Mouse (Mus musculus) intestine, embryonic 16.5 days (tissue): ENCODE measurements around the gene Sprr2e. TPM values are rescaled to one million over a fixed set of nuclear protein-coding genes. Genes with fewer than 3 reads are reported as not detected.

Source experiments
- ATAC-seq: fragments of 200-750 bp; cut with Nextera tagmentation; 2 replicates; pipeline ENCODE4 v1.8.0; 2017; ENCODE audit warnings: moderate TSS enrichment, moderate library complexity
- H3K27ac ChIP-seq: fragments of 300-500 bp; sonication (generic); 2 replicates; pipeline ENCODE4 v1.5.1; 2014; ENCODE audit warnings: mild to moderate bottlenecking, low read length
- H3K27me3 ChIP-seq: fragments of 300-500 bp; sonication (generic); replicated peaks from 2 replicates; pipeline ENCODE4 v1.6.1; 2014; ENCODE audit warnings: low read length, control low read depth, mixed read lengths; ENCODE audit not compliant: control insufficient read depth, insufficient read depth
- H3K36me3 ChIP-seq: fragments of 300-500 bp; sonication (generic); 2 replicates; pipeline ENCODE4 v1.6.1; 2014; ENCODE audit warnings: low read length, control low read depth; ENCODE audit not compliant: control insufficient read depth, insufficient read depth
- H3K4me1 ChIP-seq: fragments of 300-500 bp; sonication (generic); 2 replicates; pipeline ENCODE4 v1.6.1; 2014; ENCODE audit warnings: low read length, control low read depth, mixed read lengths; ENCODE audit not compliant: control insufficient read depth, insufficient read depth
- H3K4me2 ChIP-seq: fragments of 300-500 bp; sonication (generic); 2 replicates; pipeline ENCODE4 v1.6.1; 2014; ENCODE audit warnings: low read depth, low read length, control low read depth
- H3K4me3 ChIP-seq: fragments of 300-500 bp; sonication (generic); 2 replicates; pipeline ENCODE4 v1.5.1; 2014; ENCODE audit warnings: mild to moderate bottlenecking, low read length
- H3K9ac ChIP-seq: fragments of 300-500 bp; sonication (generic); 2 replicates; pipeline ENCODE4 v1.6.1; 2014; ENCODE audit warnings: low read depth, low read length
- H3K9me3 ChIP-seq: fragments of 300-500 bp; sonication (generic); 2 replicates; pipeline ENCODE4 v1.6.1; 2016; ENCODE audit warnings: low read length, control low read depth; ENCODE audit not compliant: control insufficient read depth
- WGBS: fragments of 180-500 bp; shearing (Covaris S2); extraction: QIAGEN DNeasy Blood & Tissue Kit; methylation state at CpG from one replicate; pipeline ENCODE4 v1.1.7; 2014; 5-methylcytosine and 5-hydroxymethylcytosine counted together
- polyA plus RNA-seq: library from polyadenylated mRNA; unstranded; fragments of >200 nt; fragmentation: Nextera tagmentation; extraction: Ambion mirVana; gene quantifications from 2 replicates; pipeline ENCODE4 v1.2.1, GENCODE M21; 2015

Sprr2e gene
- polyA plus RNA-seq = not detected in 2 replicates

GRCm38 (mm10) chr3:92351843-92352242 lies at the start of gene Sprr2e:
Gene Sprr2e (plus strand): TSS chr3:92352143.
- Histone ChIP-seq H3K36me3 (no peaks in the 10 kb centered on the region), H3K4me2 (no peak within 1 kb of the TSS), H3K9ac (no peak within 1 kb of the TSS), H3K27me3 (no peaks in the 10 kb centered on the region), H3K4me1 (no peaks in the 10 kb centered on the region), H3K4me3 (no peak within 1 kb of the TSS), H3K27ac (no peak within 1 kb of the TSS), H3K9me3 (no peaks in the 10 kb centered on the region)
- WGBS = 82% methylated on average over 2 of the region's 2 CpGs
- ATAC-seq = no peak

- Histone ChIP-seq H3K4me3 (no peak overlapping the region), H3K27me3 (no peaks in the 10 kb centered on the region), H3K9ac (no peak overlapping the region), H3K27ac (no peak overlapping the region), H3K36me3 (no peaks in the 10 kb centered on the region), H3K4me1 (no peaks in the 10 kb centered on the region), H3K9me3 (no peaks in the 10 kb centered on the region), H3K4me2 (no peak overlapping the region)
- no peak for ATAC-seq
- WGBS = 60% methylated on average over 1 of the region's 1 CpGs
Observed at GRCm38 (mm10) chr3:92307406-92307805, 44.5 kb upstream of the Sprr2e start.

- 82% methylated on average over 2 of the region's 2 CpGs for WGBS
- Histone ChIP-seq H3K4me3 (no peak within 1 kb of the TSS), H3K27ac (no peak within 1 kb of the TSS), H3K4me2 (no peak within 1 kb of the TSS), H3K36me3 (no peaks in the 10 kb centered on the region), H3K9me3 (no peaks in the 10 kb centered on the region), H3K4me1 (no peaks in the 10 kb centered on the region), H3K9ac (no peak within 1 kb of the TSS), H3K27me3 (no peaks in the 10 kb centered on the region)
- ATAC-seq = no peak
Observed at GRCm38 (mm10) chr3:92316320-92316719, 35.6 kb upstream of the Sprr2e start, which contains the start of gene Sprr2b. Gene Sprr2b (plus strand): TSS chr3:92316620.

DNA sequence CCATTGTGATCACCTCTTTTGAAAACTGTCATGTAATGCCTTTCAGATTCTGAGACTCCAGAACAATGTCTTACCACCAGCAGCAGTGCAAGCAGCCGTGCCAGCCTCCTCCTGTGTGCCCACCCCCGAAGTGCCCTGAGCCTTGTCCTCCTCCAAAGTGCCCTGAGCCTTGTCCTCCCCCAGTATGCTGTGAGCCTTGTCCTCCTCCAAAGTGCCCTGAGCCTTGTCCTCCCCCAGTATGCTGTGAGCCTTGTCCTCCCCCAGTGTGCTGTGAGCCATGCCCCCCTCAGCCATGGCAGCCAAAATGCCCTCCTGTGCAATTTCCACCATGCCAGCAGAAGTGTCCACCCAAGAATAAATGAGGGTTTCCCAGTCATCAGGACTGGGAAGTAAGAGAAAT lies 34.6 kb upstream of the Sprr2e start:
- WGBS = 86% methylated on average over 2 of the region's 2 CpGs
- Histone ChIP-seq H3K27ac (no peak overlapping the region), H3K4me1 (no peaks in the 10 kb centered on the region), H3K36me3 (no peaks in the 10 kb centered on the region), H3K4me2 (no peak overlapping the region), H3K9me3 (no peaks in the 10 kb centered on the region), H3K27me3 (no peaks in the 10 kb centered on the region), H3K4me3 (no peak overlapping the region), H3K9ac (no peak overlapping the region)
- no peak for ATAC-seq

DNA sequence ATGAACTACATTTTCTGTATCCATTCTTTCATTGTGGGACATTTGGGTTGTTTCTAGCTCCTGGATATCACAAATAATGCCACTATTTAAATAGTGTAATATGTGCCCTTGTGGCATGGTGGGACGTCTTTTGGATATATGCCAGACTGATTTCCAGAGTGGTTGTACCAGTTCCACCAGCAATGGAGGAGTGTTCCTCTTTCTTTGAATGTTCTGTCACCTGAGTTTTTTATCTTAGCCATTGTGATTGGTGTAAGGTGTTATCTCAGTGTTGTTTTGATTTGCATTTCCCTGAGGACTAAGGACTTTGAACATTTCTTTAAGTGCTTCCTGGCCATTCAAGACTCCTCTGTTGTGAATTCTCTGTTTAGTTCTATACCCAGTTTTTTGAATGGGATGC lies 15.7 kb upstream of the Sprr2e start:
- Histone ChIP-seq H3K9me3 (no peaks in the 10 kb centered on the region), H3K4me2 (no peak overlapping the region), H3K27ac (no peak overlapping the region), H3K36me3 (no peaks in the 10 kb centered on the region), H3K4me1 (no peaks in the 10 kb centered on the region), H3K4me3 (no peak overlapping the region), H3K9ac (no peak overlapping the region), H3K27me3 (no peaks in the 10 kb centered on the region)
- WGBS = 62% methylated on average over 1 of the region's 1 CpGs
- peak; percentile 90 for ATAC-seq

- no peak within 1 kb of the TSS for H3K27ac ChIP-seq
- H3K4me3 ChIP-seq = no peak within 1 kb of the TSS
- H3K4me2 ChIP-seq = no peak within 1 kb of the TSS
- WGBS = 91% methylated on average over 5 of the region's 5 CpGs
- no peaks in the 10 kb centered on the region for H3K36me3 ChIP-seq
- H3K27me3 ChIP-seq = no peaks in the 10 kb centered on the region
- no peaks in the 10 kb centered on the region for H3K4me1 ChIP-seq
- no peak within 1 kb of the TSS for H3K9ac ChIP-seq
- ATAC-seq = no peak
- no peaks in the 10 kb centered on the region for H3K9me3 ChIP-seq
Observed at GRCm38 (mm10) chr3:92338840-92339239, 13.1 kb upstream of the Sprr2e start, which contains the start of gene Sprr2d. Gene Sprr2d (plus strand): TSS chr3:92339140.

- Histone ChIP-seq H3K36me3 (no peaks in the 10 kb centered on the region), H3K27me3 (no peaks in the 10 kb centered on the region), H3K27ac (no peak overlapping the region), H3K4me3 (no peak overlapping the region), H3K4me2 (no peak overlapping the region), H3K4me1 (no peaks in the 10 kb centered on the region), H3K9me3 (no peaks in the 10 kb centered on the region), H3K9ac (no peak overlapping the region)
- ATAC-seq = no peak
Observed at GRCm38 (mm10) chr3:92361619-92362018, 9.7 kb downstream of the Sprr2e start.

DNA sequence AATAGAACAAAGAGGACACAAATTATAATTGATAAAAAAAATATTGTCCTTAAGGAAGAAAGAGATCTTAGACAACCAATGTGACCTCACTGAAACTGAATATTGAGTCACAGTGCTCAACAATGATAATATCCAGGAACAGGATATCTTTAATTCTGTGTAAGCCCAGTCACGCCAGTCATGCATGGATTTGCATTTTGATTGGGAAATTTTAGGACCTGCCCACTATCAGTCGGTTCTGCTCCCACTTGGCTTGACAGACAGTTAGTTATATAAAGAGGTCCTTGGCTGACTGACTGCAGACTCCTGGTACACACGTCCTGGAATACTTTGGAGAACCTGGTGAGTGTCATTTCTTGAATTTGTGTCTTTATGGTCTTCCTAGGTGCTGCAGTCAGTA lies 12.9 kb downstream of the Sprr2e start, which contains the start of gene Sprr2f:
Sprr2f (plus strand) TSS at position 301 of the 400 bp plus-strand sequence.
- ATAC-seq = no peak
- no peaks in the 10 kb centered on the region for H3K36me3 ChIP-seq
- H3K9me3 ChIP-seq = no peaks in the 10 kb centered on the region
- WGBS = 70% methylated on average over 3 of the region's 3 CpGs
- no peak within 1 kb of the TSS for H3K9ac ChIP-seq
- H3K4me2 ChIP-seq = no peak within 1 kb of the TSS
- no peaks in the 10 kb centered on the region for H3K27me3 ChIP-seq
- no peak within 1 kb of the TSS for H3K27ac ChIP-seq
- no peaks in the 10 kb centered on the region for H3K4me1 ChIP-seq
- H3K4me3 ChIP-seq = no peak within 1 kb of the TSS

GRCm38 (mm10) chr3:92373613-92374012 lies 21.7 kb downstream of the Sprr2e start:
- WGBS = 66% methylated on average over 2 of the region's 2 CpGs
- Histone ChIP-seq H3K9me3 (no peaks in the 10 kb centered on the region), H3K36me3 (no peaks in the 10 kb centered on the region), H3K9ac (no peak overlapping the region), H3K27me3 (no peaks in the 10 kb centered on the region), H3K4me3 (no peak overlapping the region), H3K27ac (no peak overlapping the region), H3K4me2 (no peak overlapping the region), H3K4me1 (no peaks in the 10 kb centered on the region)
- no peak for ATAC-seq

- WGBS = 86% methylated on average over 1 of the region's 1 CpGs
- ATAC-seq = no peak
- no peaks in the 10 kb centered on the region for H3K4me1 ChIP-seq
Observed at GRCm38 (mm10) chr3:92385385-92385784, 33.4 kb downstream of the Sprr2e start, which contains the start of gene Sprr2h. Gene Sprr2h (plus strand): TSS chr3:92385685.

More at GRCm38 (mm10) chr3:92385385-92385784, 33.4 kb downstream of the Sprr2e start, which contains the start of gene Sprr2h:
- Histone ChIP-seq H3K36me3 (no peaks in the 10 kb centered on the region), H3K27ac (no peak within 1 kb of the TSS), H3K9me3 (no peaks in the 10 kb centered on the region), H3K9ac (no peak within 1 kb of the TSS), H3K4me2 (no peak within 1 kb of the TSS), H3K27me3 (no peaks in the 10 kb centered on the region), H3K4me3 (no peak within 1 kb of the TSS)
